12 mouse cellular contexts compared by ENCODE assay signal in genomic region chr4:137800324-137800723, GRCm38 (mm10). TPM values are rescaled to one million over a fixed set of nuclear protein-coding genes. Genes with fewer than 3 reads are reported as not detected.
A peak's percentile ranks its signal among the peaks of the same experiment; 100 is the strongest.
DNase-seq lines count a peak whose midpoint lies in the region; ATAC-seq and TF ChIP-seq lines count a peak whose summit lies in the region.
"Had no signal": no experiment of that assay in that cellular context is flagged by ENCODE, and none has a peak within 500 bp of the region (broad histone marks: within the 10 kb centered on the region; RNA-seq: fewer than 3 reads in every experiment).

No protein-coding gene starts in this region.

- no peak for TF ChIP-seq CTCF in lung, adult 2 months (IDR thresholded peaks at IDR 0.05; ENCODE audit: insufficient read depth, low read length)

- H3K4me2 ChIP-seq in stomach, embryonic 16.5 days (ENCODE audit: low read depth, low read length) = no peak overlapping the region
- no peak overlapping the region for H3K4me2 ChIP-seq in hindbrain, embryonic 12.5 days (replicated peaks)
- H3K4me2 ChIP-seq: heart, embryonic 15.5 days; lung, embryonic 15.5 days had no signal

- no peaks in the 10 kb centered on the region for H3K36me3 ChIP-seq in stomach, embryonic 16.5 days (ENCODE audit: control insufficient read depth, insufficient read depth, low read length)
- no peaks in the 10 kb centered on the region for H3K36me3 ChIP-seq in hindbrain, embryonic 12.5 days
- H3K36me3 ChIP-seq: G1E; heart, embryonic 15.5 days; lung, embryonic 15.5 days had no signal

- no peak overlapping the region for H3K4me3 ChIP-seq in lung, adult 2 months (replicated peaks; ENCODE audit: extremely low read depth, low read depth, low read length)
- no peak overlapping the region for H3K4me3 ChIP-seq in stomach, embryonic 16.5 days (replicated peaks; ENCODE audit: low read length)
- no peak overlapping the region for H3K4me3 ChIP-seq in hindbrain, embryonic 12.5 days
- H3K4me3 ChIP-seq: heart, embryonic 15.5 days; lung, embryonic 15.5 days; myocyte had no signal

- 0 out of 2 replicates have a peak, but pooled peaks cover 3% of the 10 kb centered on the region for H3K9me3 ChIP-seq in stomach, embryonic 16.5 days (replicated peaks; ENCODE audit: control insufficient read depth, low read length)
- H3K9me3 ChIP-seq in hindbrain, embryonic 12.5 days (replicated peaks) = no peaks in the 10 kb centered on the region
- H3K9me3 ChIP-seq: heart, embryonic 15.5 days; lung, embryonic 15.5 days had no signal

- peak; percentile 18 for DNase-seq in lung, postnatal 10 days
- no peak for DNase-seq in lung, adult 2 months
- peak; percentile 42 to 52 for DNase-seq in adrenal gland, adult 18-20 months (ENCODE audit: low spot score in 2 of 2)
- DNase-seq in embryo, embryonic 11 days = peak; percentile 37
- DNase-seq in lung, postnatal 14 days = no peak
- DNase-seq: right cerebral cortex, adult 18-20 months had no signal

- 54% methylated on average over 11 of the region's 11 CpGs for WGBS in lung, adult 2 months
- 39% methylated on average over 11 of the region's 11 CpGs for WGBS in stomach, embryonic 16.5 days
- WGBS in hindbrain, embryonic 12.5 days = 26% methylated on average over 11 of the region's 11 CpGs

- peaks cover 8% of the 10 kb centered on the region; the same call in 1 of the 2 replicates for H3K4me1 ChIP-seq in lung, adult 2 months (ENCODE audit: control insufficient read depth, insufficient read depth, low read length)
- peaks cover 23% of the 10 kb centered on the region for H3K4me1 ChIP-seq in stomach, embryonic 16.5 days (ENCODE audit: control insufficient read depth, insufficient read depth, low read length)
- peaks cover 23% of the 10 kb centered on the region for H3K4me1 ChIP-seq in hindbrain, embryonic 12.5 days

- no peaks in the 10 kb centered on the region; the same call in 1 of the 2 replicates for H3K27me3 ChIP-seq in stomach, embryonic 16.5 days (ENCODE audit: control insufficient read depth, insufficient read depth, low read length)
- peaks cover 20% of the 10 kb centered on the region for H3K27me3 ChIP-seq in hindbrain, embryonic 12.5 days

- H3K27ac ChIP-seq in stomach, embryonic 16.5 days (ENCODE audit: low read length) = peak overlapping the region; percentile 58; the same call in 1 of the 2 replicates
- no peak overlapping the region for H3K27ac ChIP-seq in hindbrain, embryonic 12.5 days
- H3K27ac ChIP-seq: heart, embryonic 15.5 days; lung, embryonic 15.5 days had no signal

- peak overlapping the region; percentile 19; the same call in 1 of the 2 replicates for H3K9ac ChIP-seq in stomach, embryonic 16.5 days (ENCODE audit: low read length)
- no peak overlapping the region for H3K9ac ChIP-seq in hindbrain, embryonic 12.5 days
- H3K9ac ChIP-seq: heart, embryonic 15.5 days; lung, embryonic 15.5 days had no signal

- ATAC-seq in stomach, embryonic 16.5 days (ENCODE audit: insufficient read depth, low FRiP score) = no peak
- no peak for ATAC-seq in hindbrain, embryonic 12.5 days (ENCODE audit: low FRiP score)

- no peak for TF ChIP-seq POLR2A in lung, adult 2 months (IDR thresholded peaks at IDR 0.05; ENCODE audit: borderline replicate concordance, extremely low read depth, low read depth, low read length)

RNA-seq across cellular contexts. Expression of gene Alpl, which starts 4.1 kb away (rescaled TPM):
- polyA plus RNA-seq in lung, adult 2 months (2012; rRNA removed) = 5.4 and 5.5 TPM in 2 replicates
- total RNA-seq in adrenal gland, adult 18-20 months (2021) = 10 to 100 TPM in 1 of 2 experiments, 1 to 10 TPM in 1; 6.8 to 99.4 TPM
- 9.8 and 10.5 TPM in 2 replicates for polyA plus RNA-seq in stomach, embryonic 16.5 days (2015; fragmentation: Nextera tagmentation; extraction: Ambion mirVana)
- polyA plus RNA-seq in hindbrain, embryonic 12.5 days (2016; fragmentation: Nextera tagmentation; extraction: Ambion mirVana) = 13.6 and 15.9 TPM in 2 replicates
- total RNA-seq: G1E had no signal
- polyA plus RNA-seq: G1E had no signal

Comparison
In these comparisons a context has a peak if more than half of its experiments do, and no peak if none do; other contexts are left out.
1. DNase-seq: peak in lung, postnatal 10 days (single experiment), adrenal gland, adult 18-20 months (2 of 2) and embryo, embryonic 11 days (single experiment); none in lung, adult 2 months (single experiment) and lung, postnatal 14 days (single experiment).